Mouse (Mus musculus): Measurements from ENCODE around the gene Tfcp2l1.

The Tfcp2l1 gene

GRCm38 (mm10) chr1:118660880-118661465, 33.2 kb downstream of the Tfcp2l1 start:
- no peak for DNase-seq

GRCm38 (mm10) chr1:118663062-118663461, 35.3 kb downstream of the Tfcp2l1 start:
- DNase-seq, result no peak

GRCm38 (mm10) chr1:118667536-118667935, 39.8 kb downstream of the Tfcp2l1 start:
- DNase-seq, result no peak

- DNase-seq, result no peak
These were observed 44.5 kb downstream of the Tfcp2l1 start for GRCm38 (mm10) chr1:118672196-118672595.

- DNase-seq, result no peak
These were observed 46.4 kb downstream of the Tfcp2l1 start for GRCm38 (mm10) chr1:118674176-118674575.

GRCm38 (mm10) chr1:118681980-118682379, 54.2 kb downstream of the Tfcp2l1 start:
- no peak for DNase-seq

GRCm38 (mm10) chr1:118683686-118684085, 55.9 kb downstream of the Tfcp2l1 start:
- no peak for DNase-seq

GRCm38 (mm10) chr1:118687726-118688125, 60.0 kb downstream of the Tfcp2l1 start:
- no peak for DNase-seq

GRCm38 (mm10) chr1:118689830-118690229, 62.1 kb downstream of the Tfcp2l1 start:
- DNase-seq, result no peak

GRCm38 (mm10) chr1:118694436-118694835, 66.7 kb downstream of the Tfcp2l1 start:
- no peak for DNase-seq

GRCm38 (mm10) chr1:118697906-118698305, 70.2 kb downstream of the Tfcp2l1 start:
- DNase-seq, result no peak

GRCm38 (mm10) chr1:118699118-118699890, 71.6 kb downstream of the Tfcp2l1 start:
- DNase-seq, result no peak

GRCm38 (mm10) chr1:118699961-118700360, 72.2 kb downstream of the Tfcp2l1 start:
- DNase-seq, result no peak

- no peak for DNase-seq
These were observed 83.9 kb downstream of the Tfcp2l1 start for GRCm38 (mm10) chr1:118711606-118712005.

- no peak for DNase-seq
These were observed 88.5 kb downstream of the Tfcp2l1 start for GRCm38 (mm10) chr1:118716225-118716624.

GRCm38 (mm10) chr1:118718055-118718454, 90.3 kb downstream of the Tfcp2l1 start:
- DNase-seq, result no peak

- no peak for DNase-seq
These were observed 92.0 kb downstream of the Tfcp2l1 start for GRCm38 (mm10) chr1:118719699-118720098.

- no peak for DNase-seq
These were observed 92.8 kb downstream of the Tfcp2l1 start for GRCm38 (mm10) chr1:118720474-118721095.

- no peak for DNase-seq
These were observed 99.3 kb downstream of the Tfcp2l1 start for GRCm38 (mm10) chr1:118727075-118727474.

- DNase-seq, result no peak
These were observed 101.1 kb downstream of the Tfcp2l1 start for GRCm38 (mm10) chr1:118728796-118729195.
